Mouse (Mus musculus) liver, embryonic 16.5 days (tissue): ENCODE data around the gene Aip. TPM values are rescaled to one million over a fixed set of nuclear protein-coding genes. Genes with fewer than 3 reads are reported as not detected.

Source experiments
- ATAC-seq: fragments of 200-750 bp; cut with Nextera tagmentation; 2 replicates; pipeline ENCODE4 v1.8.0; 2017; ENCODE audit warnings: low read depth, mild to moderate bottlenecking, moderate number of reproducible peaks, moderate library complexity
- H3K27ac ChIP-seq: fragments of 300-500 bp; sonication (generic); 2 replicates; pipeline ENCODE4 v1.5.1; 2014; ENCODE audit warnings: mild to moderate bottlenecking, low read length
- H3K27me3 ChIP-seq: fragments of 300-500 bp; sonication (generic); 2 replicates; pipeline ENCODE4 v1.6.1; 2014; ENCODE audit warnings: low read depth, low read length, mixed read lengths; ENCODE audit not compliant: control insufficient read depth, insufficient read depth
- H3K36me3 ChIP-seq: fragments of 300-500 bp; sonication (generic); 2 replicates; pipeline ENCODE4 v1.6.1; 2014; ENCODE audit warnings: mild to moderate bottlenecking; ENCODE audit not compliant: control insufficient read depth, insufficient read depth
- H3K4me1 ChIP-seq: fragments of 300-500 bp; sonication (generic); 2 replicates; pipeline ENCODE4 v1.6.1; 2014; ENCODE audit warnings: low read depth, low read length, mixed read lengths; ENCODE audit not compliant: control insufficient read depth
- H3K4me2 ChIP-seq: fragments of 300-500 bp; sonication (generic); 2 replicates; pipeline ENCODE4 v1.6.1; 2014; ENCODE audit warnings: low read depth, low read length, mixed read lengths
- H3K4me3 ChIP-seq: fragments of 300-500 bp; sonication (generic); 2 replicates; pipeline ENCODE4 v1.5.1; 2014; ENCODE audit warnings: low read depth, mild to moderate bottlenecking, low read length
- H3K9ac ChIP-seq: fragments of 300-500 bp; sonication (generic); 2 replicates; pipeline ENCODE4 v1.6.1; 2014; ENCODE audit warnings: low read depth, low read length
- H3K9me3 ChIP-seq: fragments of 300-500 bp; sonication (generic); replicated peaks from 2 replicates; pipeline ENCODE4 v1.6.1; 2016; ENCODE audit warnings: low read length; ENCODE audit not compliant: control insufficient read depth
- WGBS: fragments of 180-500 bp; shearing (Covaris S2); extraction: QIAGEN DNeasy Blood & Tissue Kit; methylation state at CpG from one replicate; pipeline ENCODE4 v1.1.7; 2014; ENCODE audit not compliant: insufficient replicate concordance; 5-methylcytosine and 5-hydroxymethylcytosine counted together
- polyA plus RNA-seq: library from polyadenylated mRNA; unstranded; fragments of >200 nt; fragmentation: Nextera tagmentation; extraction: Ambion mirVana; gene quantifications from 2 replicates; pipeline ENCODE4 v1.2.1, GENCODE M21; 2015

Gene Aip
- polyA plus RNA-seq, 1 experiment from 2014 or later, result 32.4 TPM

DNA sequence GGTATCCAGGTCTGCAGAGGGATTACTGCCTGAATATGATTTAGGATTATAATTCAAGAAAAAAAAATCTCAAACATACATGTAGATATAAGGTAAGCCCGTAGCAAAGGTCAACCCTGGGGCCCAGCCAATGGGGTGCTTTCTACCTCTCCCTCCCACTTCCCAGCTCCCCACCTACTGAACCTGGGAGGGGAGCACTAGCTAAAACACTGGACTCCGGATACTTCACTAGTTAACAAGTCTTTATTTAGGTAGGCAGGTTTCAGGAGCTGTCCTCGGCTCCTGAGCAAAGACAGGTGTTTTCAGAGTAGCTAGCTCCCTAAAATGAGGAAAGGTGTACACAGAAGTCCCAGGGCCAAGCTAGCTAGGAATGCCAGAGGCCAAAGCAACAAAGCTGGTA, 38.4 kb upstream of the Aip start:
- WGBS, result 65% methylated on average over 3 of the region's 3 CpGs
- Histone ChIP-seq H3K4me2 (0 out of 2 replicates have a peak overlapping the region, but pooled peaks have one; percentile 66), H3K4me3 (no peak overlapping the region), H3K36me3 (peaks cover 3% of the 10 kb centered on the region), H3K9ac (no peak overlapping the region), H3K9me3 (no peaks in the 10 kb centered on the region), H3K27ac (peak overlapping the region; percentile 29), H3K27me3 (no peaks in the 10 kb centered on the region), H3K4me1 (peaks cover 32% of the 10 kb centered on the region)
- 0 out of 2 replicates have a peak, but pooled peaks have one; percentile 12 for ATAC-seq

- H3K4me1 ChIP-seq, result peaks cover 32% of the 10 kb centered on the region
- 30% methylated on average over 4 of the region's 4 CpGs for WGBS
Measured at GRCm38 (mm10) chr19:4163543-4163887, 37.9 kb upstream of the Aip start.

DNA sequence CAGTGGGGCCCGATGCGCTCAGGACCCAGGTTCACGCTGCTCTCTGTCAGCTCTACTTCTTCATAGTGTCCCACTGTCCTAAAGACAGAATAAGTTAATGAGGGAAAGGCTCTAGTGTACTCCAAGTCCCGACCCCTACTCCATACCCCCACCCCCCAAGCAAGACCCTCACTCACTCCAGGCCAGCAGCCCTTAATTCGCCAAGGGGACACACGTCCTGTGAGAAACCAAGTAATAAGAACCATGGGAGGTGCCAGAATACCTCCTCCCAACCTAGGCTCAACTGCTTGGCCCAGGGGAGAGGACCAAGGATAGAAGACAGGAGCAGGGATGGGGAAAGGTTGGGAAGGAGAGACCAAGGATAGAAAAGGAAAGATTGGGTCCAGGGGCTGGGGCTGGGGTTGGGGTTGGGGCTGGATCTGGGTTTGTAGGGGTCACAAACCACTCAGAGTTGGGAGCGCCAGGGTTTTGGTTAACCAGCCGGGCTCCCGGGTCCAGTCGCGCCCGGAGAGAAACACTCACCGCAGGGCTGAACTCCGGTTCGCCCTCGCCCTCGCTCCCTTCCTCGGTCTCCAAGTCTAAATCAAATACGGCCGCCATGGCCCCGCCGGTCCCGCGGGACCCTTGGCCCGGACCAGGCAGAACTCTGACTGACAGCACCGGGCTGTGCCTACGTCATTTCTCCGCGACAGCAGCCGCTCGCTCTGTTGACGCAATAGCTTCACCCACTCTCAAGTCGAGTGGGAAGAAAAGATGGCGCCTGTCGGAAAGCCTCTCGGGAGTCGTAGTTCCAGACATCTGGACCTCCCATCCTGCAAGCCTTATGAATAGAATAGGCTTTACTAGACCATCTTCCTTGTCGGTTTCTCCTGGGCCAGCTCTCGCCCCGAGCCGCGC, 37.2 kb upstream of the Aip start, which contains the start of gene Rps6kb2:
Gene Rps6kb2, minus strand, starts transcription at position 709 of the 897 bp plus-strand sequence.
- H3K4me2 ChIP-seq, result peak within 1 kb of the TSS; percentile 66
- H3K27ac ChIP-seq, result peak within 1 kb of the TSS; percentile 47
- H3K36me3 ChIP-seq, result peaks cover 9% of the 10 kb centered on the region
- H3K9me3 ChIP-seq, result no peaks in the 10 kb centered on the region
- H3K4me1 ChIP-seq, result peaks cover 32% of the 10 kb centered on the region
- H3K4me3 ChIP-seq, result peak within 1 kb of the TSS; percentile 77
- WGBS, result 7% methylated on average over 42 of the region's 42 CpGs
- H3K9ac ChIP-seq, result peak within 1 kb of the TSS; percentile 79
- H3K27me3 ChIP-seq, result no peaks in the 10 kb centered on the region
- ATAC-seq, result peak; percentile 84

More at GRCm38 (mm10) chr19:4163543-4163887, 37.9 kb upstream of the Aip start:
- H3K4me3 ChIP-seq, result peak overlapping the region; percentile 77
- ATAC-seq, result no peak
- no peaks in the 10 kb centered on the region for H3K27me3 ChIP-seq
- H3K27ac ChIP-seq, result peak overlapping the region; percentile 29
- H3K9me3 ChIP-seq, result no peaks in the 10 kb centered on the region
- H3K36me3 ChIP-seq, result peaks cover 7% of the 10 kb centered on the region
- H3K4me2 ChIP-seq, result peak overlapping the region; percentile 66
- peak overlapping the region; percentile 79 for H3K9ac ChIP-seq

DNA sequence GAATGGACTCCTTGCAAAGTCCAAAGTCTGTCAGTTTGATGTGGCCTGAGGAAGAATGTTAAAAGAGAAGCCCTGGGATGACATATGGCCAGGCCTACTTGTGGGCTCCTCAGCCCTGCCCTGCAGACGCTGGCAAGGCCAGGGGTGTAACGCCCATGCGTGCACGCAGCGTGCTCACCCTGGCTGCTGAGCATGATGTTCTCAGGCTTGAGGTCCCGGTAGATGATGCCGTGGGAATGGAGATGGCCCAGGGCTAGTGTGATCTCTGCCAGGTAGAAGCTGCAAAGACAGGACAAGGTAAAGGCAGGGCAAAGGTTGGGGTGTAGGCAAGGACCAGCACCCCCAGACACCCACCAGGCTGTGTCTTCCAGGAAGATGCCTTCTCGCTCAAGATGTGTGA, 33.4 kb upstream of the Aip start:
- Histone ChIP-seq H3K36me3 (peaks cover 10% of the 10 kb centered on the region), H3K9ac (no peak overlapping the region), H3K4me2 (no peak overlapping the region), H3K4me3 (no peak overlapping the region), H3K27ac (no peak overlapping the region), H3K27me3 (no peaks in the 10 kb centered on the region), H3K9me3 (no peaks in the 10 kb centered on the region), H3K4me1 (peaks cover 27% of the 10 kb centered on the region)
- ATAC-seq, result no peak
- WGBS, result 87% methylated on average over 8 of the region's 8 CpGs

GRCm38 (mm10) chr19:4156771-4157170, 31.1 kb upstream of the Aip start:
- H3K4me3 ChIP-seq, result no peak overlapping the region
- H3K36me3 ChIP-seq, result peaks cover 10% of the 10 kb centered on the region
- peaks cover 10% of the 10 kb centered on the region for H3K4me1 ChIP-seq
- ATAC-seq, result no peak
- WGBS, result 82% methylated on average over 12 of the region's 12 CpGs
- H3K9me3 ChIP-seq, result no peaks in the 10 kb centered on the region
- H3K27ac ChIP-seq, result no peak overlapping the region
- H3K27me3 ChIP-seq, result no peaks in the 10 kb centered on the region
- H3K4me2 ChIP-seq, result no peak overlapping the region
- no peak overlapping the region for H3K9ac ChIP-seq

DNA sequence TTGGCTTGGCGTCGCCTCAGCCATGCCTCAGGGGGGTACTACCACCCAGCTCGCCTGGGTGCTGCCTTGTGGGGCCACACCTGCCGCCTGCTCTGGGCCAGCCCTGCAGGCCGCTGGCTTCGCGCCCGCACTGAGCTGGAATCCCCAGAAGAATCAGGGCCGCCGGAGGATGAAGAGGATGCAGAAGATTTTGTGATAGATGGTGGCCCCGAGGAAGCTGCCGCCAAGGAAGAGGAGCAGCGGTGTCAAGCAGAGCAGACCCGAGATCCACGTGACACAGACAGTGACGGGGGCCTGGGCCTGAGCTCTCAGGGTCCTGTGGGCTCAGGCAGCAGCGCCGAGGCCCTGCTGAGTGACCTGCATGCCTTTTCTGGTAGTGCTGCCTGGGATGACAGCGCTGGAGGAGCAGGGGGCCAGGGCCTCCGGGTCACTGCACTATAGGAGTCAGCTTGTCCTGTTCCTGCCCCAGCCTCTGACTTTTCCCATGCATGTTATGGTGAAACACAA, 30.5 kb upstream of the Aip start:
- Histone ChIP-seq H3K27me3 (no peaks in the 10 kb centered on the region), H3K27ac (no peak overlapping the region), H3K4me2 (no peak overlapping the region), H3K36me3 (peaks cover 10% of the 10 kb centered on the region), H3K9me3 (no peaks in the 10 kb centered on the region), H3K4me3 (no peak overlapping the region), H3K4me1 (peaks cover 9% of the 10 kb centered on the region), H3K9ac (no peak overlapping the region)
- no peak for ATAC-seq
- 64% methylated on average over 20 of the region's 20 CpGs for WGBS

DNA sequence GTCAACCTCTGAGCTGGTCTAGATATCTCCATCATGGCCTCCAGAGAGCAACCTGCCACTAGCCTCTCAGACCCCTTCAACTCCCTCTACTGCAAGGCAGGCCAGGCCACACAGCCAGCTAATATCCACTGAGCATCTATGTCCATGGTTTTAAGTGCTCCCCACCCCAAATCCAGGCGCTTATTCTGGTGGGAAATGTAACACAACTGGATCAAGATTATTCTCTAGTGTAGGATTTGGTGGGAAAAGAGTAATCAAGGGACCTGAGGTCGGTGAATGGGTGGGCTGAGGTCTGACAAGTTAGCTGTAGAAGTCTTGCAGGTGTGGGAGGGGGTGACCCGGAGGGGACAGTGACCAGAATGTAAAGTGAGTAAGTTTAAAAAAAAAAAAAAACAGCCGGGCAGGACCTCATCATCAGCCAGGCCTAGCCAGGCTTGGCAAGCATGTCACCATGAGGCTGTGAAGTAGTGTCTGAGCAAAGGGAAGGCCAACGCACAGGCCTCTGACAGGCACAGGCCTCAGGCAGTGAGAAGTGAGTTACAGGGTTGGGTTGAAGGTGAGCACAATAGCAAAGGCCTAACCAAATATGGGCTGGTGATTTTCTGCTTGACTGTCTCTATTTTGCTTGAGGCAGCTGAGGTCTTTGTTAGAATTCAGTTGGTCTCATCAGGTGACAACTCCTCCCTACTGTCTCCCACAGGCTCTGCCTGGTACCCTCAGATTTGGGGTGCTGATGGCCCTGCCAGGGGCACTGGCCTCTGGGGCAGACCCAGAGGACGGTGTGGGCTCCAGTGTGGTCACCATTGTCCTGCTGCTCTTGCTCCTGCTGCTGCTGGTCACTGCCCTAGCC, 29.8 kb upstream of the Aip start:
- H3K4me2 ChIP-seq, result 0 out of 2 replicates have a peak overlapping the region, but pooled peaks have one; percentile 10
- H3K4me1 ChIP-seq, result peaks cover 9% of the 10 kb centered on the region
- WGBS, result 39% methylated on average over 6 of the region's 6 CpGs
- H3K4me3 ChIP-seq, result peak overlapping the region; percentile 3
- no peaks in the 10 kb centered on the region for H3K9me3 ChIP-seq
- H3K9ac ChIP-seq, result peak overlapping the region; percentile 33; the same call in 1 of the 2 replicates
- H3K36me3 ChIP-seq, result peaks cover 7% of the 10 kb centered on the region
- no peak for ATAC-seq
- H3K27me3 ChIP-seq, result no peaks in the 10 kb centered on the region
- H3K27ac ChIP-seq, result peak overlapping the region; percentile 31

- Histone ChIP-seq H3K27me3 (no peaks in the 10 kb centered on the region), H3K9ac (peak overlapping the region; percentile 33; the same call in 1 of the 2 replicates), H3K4me2 (peak overlapping the region; percentile 10; the same call in 1 of the 2 replicates), H3K9me3 (no peaks in the 10 kb centered on the region), H3K4me1 (peaks cover 10% of the 10 kb centered on the region), H3K4me3 (peak overlapping the region; percentile 3), H3K36me3 (peaks cover 7% of the 10 kb centered on the region), H3K27ac (peak overlapping the region; percentile 14)
- WGBS, result 26% methylated on average over 13 of the region's 13 CpGs
- ATAC-seq, result 0 out of 2 replicates have a peak, but pooled peaks have one; percentile 24
Measured at GRCm38 (mm10) chr19:4154437-4155222, 29.0 kb upstream of the Aip start.
